Mouse (Mus musculus) cerebellum, postnatal 36 days (tissue): Measurements from ENCODE around the gene Marcks.

Experiments used
- DNase-seq, 2 experiments: peaks; one replicate each; pipeline ENCODE4 v3.0.0; 2021 to 2022; ENCODE audit warnings: mixed read lengths in 2 of 2

Gene Marcks

GRCm38 (mm10) chr10:37138778-37139442 lies at the start of gene Marcks:
TSS of gene Marcks (minus strand) at chr10:37138920.
- DNase-seq = peak; percentile 79 to 84

GRCm38 (mm10) chr10:37177071-37177470 lies 38.4 kb upstream of the Marcks start:
- no peak for DNase-seq

GRCm38 (mm10) chr10:37172416-37172950 lies 33.8 kb upstream of the Marcks start:
- DNase-seq = no peak

- DNase-seq = no peak
Observed at GRCm38 (mm10) chr10:37171711-37172415, 33.1 kb upstream of the Marcks start.

- no peak for DNase-seq
Observed at GRCm38 (mm10) chr10:37170878-37171277, 32.2 kb upstream of the Marcks start.

- DNase-seq = no peak
Observed at GRCm38 (mm10) chr10:37170466-37170865, 31.7 kb upstream of the Marcks start.

- no peak for DNase-seq
Observed at GRCm38 (mm10) chr10:37167527-37167926, 28.8 kb upstream of the Marcks start.

- DNase-seq = no peak
Observed at GRCm38 (mm10) chr10:37159731-37160130, 21.0 kb upstream of the Marcks start.

- DNase-seq = no peak
Observed at GRCm38 (mm10) chr10:37157156-37157555, 18.4 kb upstream of the Marcks start.

GRCm38 (mm10) chr10:37155131-37155530 lies 16.4 kb upstream of the Marcks start:
- DNase-seq = no peak

GRCm38 (mm10) chr10:37151539-37152271 lies 13.0 kb upstream of the Marcks start:
- DNase-seq = no peak

GRCm38 (mm10) chr10:37148016-37148415 lies 9.3 kb upstream of the Marcks start:
- DNase-seq = no peak

GRCm38 (mm10) chr10:37145456-37145855 lies 6.7 kb upstream of the Marcks start:
- no peak for DNase-seq

GRCm38 (mm10) chr10:37141621-37142020 lies 2.9 kb upstream of the Marcks start:
- DNase-seq = no peak

GRCm38 (mm10) chr10:37140736-37141451 lies 2.2 kb upstream of the Marcks start:
- peak; percentile 69 to 79 for DNase-seq

- peak; percentile 44 to 58 for DNase-seq
Observed at GRCm38 (mm10) chr10:37140166-37140735, 1.5 kb upstream of the Marcks start.

GRCm38 (mm10) chr10:37139443-37140165 lies 884 bp upstream of the Marcks start:
- peak in 1 of 2 experiments; percentile 38 for DNase-seq

GRCm38 (mm10) chr10:37138311-37138731 lies 399 bp downstream of the Marcks start:
- peak; percentile 33 to 48 for DNase-seq

GRCm38 (mm10) chr10:37137531-37138310 lies 999 bp downstream of the Marcks start:
- peak; percentile 49 to 60 for DNase-seq

- DNase-seq = peak; percentile 94 to 95
Observed at GRCm38 (mm10) chr10:37136981-37137518, 1.7 kb downstream of the Marcks start.
